Mouse (Mus musculus) cortical plate, adult 2 months (tissue): ENCODE measurements at regions not wholly inside any gene's neighbourhood (a gene's known extent, or its start where the extent isn't known, plus 50 kb on each side); places are given as distances from the start of the nearest gene placed in this dataset.

Experiments used
- CTCF ChIP-seq: fragments of 200-500 bp; IDR thresholded peaks from 2 replicates; pipeline ENCODE4 v1.5.1; 2011; ENCODE audit warnings: mild to moderate bottlenecking, control low read depth, low read length; ENCODE audit not compliant: insufficient read depth; ENCODE audit errors: extremely low read depth
- POLR2A ChIP-seq: fragments of 200-500 bp; IDR thresholded peaks from 2 replicates; pipeline ENCODE4 v1.6.1; 2011; ENCODE audit warnings: mild to moderate bottlenecking, low read length, control low read depth; ENCODE audit not compliant: insufficient read depth; ENCODE audit errors: extremely low read depth

DNA sequence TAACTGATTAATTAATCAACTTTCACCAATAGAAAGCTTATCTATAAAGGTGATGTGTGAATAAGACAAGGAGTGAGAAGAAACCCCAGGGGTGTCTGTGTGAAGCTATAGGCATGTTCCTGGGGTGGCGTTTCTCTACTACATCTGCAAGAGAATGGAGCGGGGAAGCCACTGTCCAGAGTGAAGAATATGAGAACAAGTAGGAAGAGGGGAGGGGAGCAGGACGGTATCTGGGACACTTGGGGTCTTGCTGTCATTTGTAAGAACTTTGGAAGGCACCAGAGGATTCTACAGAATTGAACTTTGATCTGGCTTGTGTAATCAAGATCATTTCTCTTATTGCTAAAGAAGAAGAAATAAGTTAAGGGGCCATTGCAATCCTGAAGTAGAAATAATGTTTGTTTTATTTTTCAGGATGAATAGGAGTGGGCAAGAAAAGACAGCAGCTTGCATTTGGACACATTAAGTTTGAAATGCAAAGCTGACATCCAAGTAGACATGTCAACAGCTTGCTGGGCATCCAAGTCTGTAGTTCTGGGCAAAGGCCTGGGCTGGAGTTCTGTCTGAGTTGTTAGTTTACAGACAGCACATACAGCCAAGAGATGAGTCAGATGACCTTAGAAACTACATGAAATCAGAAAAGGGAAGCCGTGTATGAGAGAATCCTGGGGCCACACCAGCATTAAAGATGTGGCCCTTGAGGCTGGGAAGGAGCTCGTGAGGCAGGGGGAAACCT, 89.9 kb upstream of the Pum3 start:
- no peak for TF ChIP-seq POLR2A
- TF ChIP-seq CTCF = no peak
